Mouse (Mus musculus) cerebellum, postnatal 25 days (tissue): Measurements from ENCODE around the gene Hoxa9.

ENCODE experiments used
- DNase-seq, 2 experiments: peaks; one replicate each; pipeline ENCODE4 v3.0.0; 2021; ENCODE audit warnings: mixed read lengths in 2 of 2

Gene Hoxa9

DNA sequence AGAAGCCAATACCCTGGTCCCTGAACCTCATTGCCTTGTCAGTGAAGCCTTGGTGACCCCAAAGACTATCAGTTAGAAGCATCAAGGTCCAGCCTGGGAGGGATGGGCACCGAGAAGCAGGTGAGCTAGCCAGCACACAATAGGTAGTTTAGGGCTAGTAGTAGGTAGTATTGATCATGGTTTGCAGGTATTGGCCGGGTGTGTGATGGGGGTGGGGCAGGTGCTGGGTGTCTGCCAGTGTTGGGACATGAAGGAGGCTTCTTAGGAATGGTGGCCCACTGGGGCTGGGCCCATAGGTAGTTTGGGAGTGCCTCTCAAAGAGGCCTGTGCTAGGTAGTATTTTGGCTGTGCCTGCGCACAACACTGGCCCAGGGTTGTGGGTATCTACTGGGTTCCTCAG, 15.8 kb downstream of the Hoxa9 start:
- no peak for DNase-seq

DNA sequence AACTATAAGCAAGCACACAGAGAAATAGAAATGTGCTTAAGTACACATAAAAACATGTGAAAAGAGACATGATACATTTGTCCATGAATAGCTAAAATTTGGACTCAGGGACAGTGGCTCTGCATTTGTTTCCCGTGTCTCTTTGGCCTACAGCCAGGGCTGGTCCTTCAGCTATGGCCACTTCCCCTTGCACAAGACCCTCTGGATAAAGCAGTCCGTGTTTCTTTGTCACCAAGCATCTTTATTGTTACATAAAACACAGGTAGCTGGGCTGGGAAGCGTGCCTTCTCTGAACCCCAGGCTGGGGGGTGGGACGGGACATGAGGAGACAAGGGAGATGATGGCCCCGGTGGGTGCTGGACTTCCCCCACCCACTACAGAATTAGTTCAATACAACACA, 16.6 kb downstream of the Hoxa9 start:
- no peak for DNase-seq

GRCm38 (mm10) chr6:52213119-52213986, 17.5 kb downstream of the Hoxa9 start, which contains the start of the genes Hoxa3 and Gm28308:
TSS of gene Hoxa3 (minus strand) at chr6:52213336.
TSS of gene Gm28308 (minus strand) at chr6:52213339.
- DNase-seq: no peak

- DNase-seq: no peak
Measured at GRCm38 (mm10) chr6:52212556-52213118, 18.3 kb downstream of the Hoxa9 start.

DNA sequence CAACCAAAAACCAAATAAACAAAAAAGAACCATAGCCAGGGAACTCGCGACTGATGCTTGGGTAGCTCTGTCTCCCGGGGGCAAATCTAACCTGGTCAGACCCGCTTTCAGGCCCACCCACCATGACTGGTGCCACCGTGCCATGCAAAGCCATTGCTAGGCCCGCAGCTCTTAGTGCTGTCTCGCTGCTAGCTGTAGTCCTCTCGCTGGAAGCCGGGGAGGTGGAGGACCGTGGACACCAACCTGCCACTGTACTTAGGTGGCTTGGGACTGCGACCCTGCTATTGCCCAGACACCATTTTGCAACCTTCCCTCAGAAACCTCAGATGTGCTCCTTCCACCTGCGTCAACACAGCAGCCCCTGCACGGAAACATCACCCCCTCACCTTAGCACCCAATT, 18.9 kb downstream of the Hoxa9 start:
- no peak for DNase-seq

- peak; percentile 67 to 79 for DNase-seq
Measured at GRCm38 (mm10) chr6:52211170-52211935, 19.5 kb downstream of the Hoxa9 start.

GRCm38 (mm10) chr6:52209685-52210046, 21.2 kb downstream of the Hoxa9 start:
- no peak for DNase-seq

DNA sequence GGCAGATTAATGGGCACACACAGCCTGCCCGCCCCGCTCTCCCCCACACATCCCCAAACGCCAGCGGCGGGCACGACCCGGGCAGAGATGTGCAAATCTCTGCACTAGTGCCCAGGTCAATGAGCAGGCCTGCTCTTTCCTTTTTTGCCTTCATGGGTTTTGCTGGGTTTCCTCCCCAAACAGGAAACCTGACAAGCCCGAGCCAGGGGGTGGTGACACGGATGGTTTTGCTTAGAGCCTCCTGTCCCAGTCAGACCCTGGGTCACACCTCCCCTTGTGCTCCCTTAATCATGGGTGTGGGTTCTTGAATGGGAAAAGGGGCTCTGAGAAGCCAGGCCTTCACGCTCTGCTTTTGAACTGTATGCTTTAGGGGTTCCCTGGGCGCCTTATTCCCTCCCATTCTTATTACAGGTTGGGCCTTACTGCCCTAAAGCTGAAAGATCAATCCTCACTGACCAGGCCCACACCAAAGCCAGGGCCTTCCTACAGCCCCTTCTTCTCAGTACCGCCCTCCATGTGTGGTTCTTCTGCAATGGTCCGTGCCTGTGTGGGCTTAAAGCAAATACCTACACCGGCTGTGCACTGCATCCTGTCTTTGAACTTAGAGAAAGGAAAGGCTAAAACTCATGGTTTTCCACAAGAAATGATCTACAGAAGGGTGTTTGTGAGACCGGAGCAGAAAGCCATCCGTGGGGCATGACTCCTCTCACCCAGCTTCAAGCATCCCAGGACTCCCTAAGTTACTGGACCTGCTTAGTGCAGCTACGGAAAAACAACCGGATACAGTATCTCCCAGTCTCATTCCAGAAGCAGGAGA, 21.8 kb downstream of the Hoxa9 start:
- DNase-seq: peak in 1 of 2 experiments; percentile 2

DNA sequence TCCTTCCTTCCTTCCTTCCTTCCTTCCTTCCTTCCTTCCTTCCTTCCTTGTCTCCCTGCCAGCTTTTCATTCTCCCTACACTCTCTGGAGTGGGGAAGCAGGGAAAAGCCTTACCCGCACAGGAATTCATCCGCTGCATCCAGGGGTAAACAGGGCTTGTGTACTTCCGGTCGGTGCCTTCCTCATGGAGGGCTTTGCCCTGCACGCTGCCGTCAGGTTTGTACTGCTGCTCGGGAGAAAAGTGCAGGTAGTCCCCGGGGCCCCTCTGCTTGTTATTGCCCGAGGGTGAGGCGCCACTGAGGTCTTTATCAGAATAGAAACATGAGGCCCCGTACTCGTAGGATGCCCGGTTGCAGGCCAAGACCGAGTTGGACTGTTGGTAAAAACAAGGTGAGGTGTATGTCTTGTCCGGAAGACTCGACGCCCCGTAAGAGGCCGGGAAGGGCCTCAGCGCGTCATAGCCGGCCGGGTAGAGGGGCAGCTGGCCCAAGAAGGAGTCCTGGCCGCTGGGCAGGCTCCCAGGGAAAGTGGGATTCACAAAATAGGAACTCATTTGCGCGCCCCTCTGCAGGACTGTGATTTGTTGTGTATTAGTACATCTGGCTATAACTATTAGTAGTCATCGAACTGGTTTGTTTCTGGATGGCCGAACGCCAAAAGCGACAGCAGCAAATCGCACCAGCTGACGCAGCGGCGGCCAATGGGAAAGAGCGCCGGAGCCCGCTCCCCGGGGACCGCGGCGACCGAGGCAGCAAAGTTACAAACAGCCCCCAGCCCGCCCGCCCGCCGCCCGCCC, 22.6 kb downstream of the Hoxa9 start, which contains the start of gene Hoxa6:
Gene Hoxa6 (minus strand): TSS at position 651 of the 796 bp plus-strand sequence.
- DNase-seq: peak in 1 of 2 experiments; percentile 6

DNA sequence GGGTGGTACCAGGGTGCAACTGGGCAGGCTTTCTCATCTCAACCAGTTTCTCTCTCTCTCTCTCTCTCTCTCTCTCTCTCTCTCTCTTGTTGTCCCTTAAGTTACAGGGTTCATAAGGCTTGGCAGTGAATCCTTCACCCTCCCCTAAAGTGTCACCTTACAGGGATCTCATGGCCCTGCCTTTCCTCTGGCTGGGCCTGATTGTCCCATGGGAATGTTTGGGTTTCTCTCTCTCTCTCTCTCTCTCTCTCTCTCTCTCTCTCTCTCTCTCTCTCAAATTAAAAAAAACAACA, 23.3 kb downstream of the Hoxa9 start:
- no peak for DNase-seq

- no peak for DNase-seq
Measured at GRCm38 (mm10) chr6:52206882-52207683, 23.8 kb downstream of the Hoxa9 start.

DNA sequence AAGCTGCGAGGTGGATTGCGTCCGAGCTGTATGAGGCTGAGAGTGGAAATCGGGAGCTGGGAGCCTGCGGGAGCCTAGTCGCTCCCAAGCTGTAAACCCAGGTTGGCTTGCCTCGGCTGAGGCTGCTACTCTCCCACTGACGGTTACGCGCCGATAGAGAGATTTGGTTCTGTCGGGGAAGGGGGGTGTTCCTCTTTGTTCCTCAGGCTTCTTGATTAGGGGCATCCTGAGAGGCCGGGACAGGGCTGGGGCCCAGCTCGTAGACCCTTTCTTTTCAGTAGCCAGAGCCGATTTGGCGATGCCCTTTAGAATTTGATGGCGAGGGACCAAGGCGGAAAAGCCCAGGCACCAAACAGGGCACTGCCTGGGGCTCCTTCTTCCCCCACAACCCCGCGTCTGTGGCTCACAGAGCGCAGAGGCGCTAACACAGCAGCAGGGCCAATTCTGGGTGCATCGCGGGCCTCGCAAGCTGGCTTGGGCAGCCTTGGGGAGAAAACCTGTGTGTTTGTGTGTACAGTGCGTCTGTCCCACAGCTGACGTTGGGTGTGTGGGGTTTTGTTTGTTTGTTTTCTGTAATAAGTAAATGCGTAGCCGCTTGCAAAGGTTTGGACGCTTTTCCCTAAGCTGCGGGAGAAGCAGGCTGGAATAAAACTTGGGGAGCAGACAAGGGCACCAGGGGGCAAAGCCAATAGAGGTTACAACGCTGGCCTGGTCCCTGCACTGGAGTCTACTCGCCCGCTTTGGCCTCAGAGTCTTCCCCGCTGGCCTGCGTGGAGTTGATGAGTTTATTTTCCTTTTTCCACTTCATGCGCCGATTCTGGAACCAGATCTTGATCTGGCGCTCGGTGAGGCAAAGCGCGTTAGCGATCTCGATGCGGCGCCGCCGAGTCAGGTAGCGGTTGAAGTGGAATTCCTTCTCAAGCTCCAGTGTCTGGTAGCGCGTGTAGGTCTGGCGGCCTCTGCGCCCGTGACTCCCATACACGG, 25.0 kb downstream of the Hoxa9 start:
- DNase-seq: no peak

DNA sequence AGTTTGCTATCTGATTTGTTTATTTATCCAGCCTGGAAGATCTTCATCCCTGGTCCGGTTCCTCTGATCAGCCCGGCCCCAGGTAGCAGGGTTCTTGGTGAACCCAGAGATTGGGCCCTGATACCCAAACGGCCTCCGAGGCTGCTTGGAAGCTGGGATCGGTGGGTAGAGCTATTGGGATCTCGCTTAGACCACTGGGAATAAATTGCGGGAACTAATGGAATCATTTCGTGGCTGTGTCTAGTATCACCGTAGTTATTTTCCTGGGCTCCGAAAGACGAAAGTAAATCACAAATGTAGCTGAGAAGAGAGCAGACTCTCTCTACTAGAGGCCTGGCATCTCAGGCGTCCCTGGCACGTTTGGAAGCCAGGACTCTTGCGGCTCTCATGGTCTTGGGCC, 25.7 kb downstream of the Hoxa9 start:
- no peak for DNase-seq

DNA sequence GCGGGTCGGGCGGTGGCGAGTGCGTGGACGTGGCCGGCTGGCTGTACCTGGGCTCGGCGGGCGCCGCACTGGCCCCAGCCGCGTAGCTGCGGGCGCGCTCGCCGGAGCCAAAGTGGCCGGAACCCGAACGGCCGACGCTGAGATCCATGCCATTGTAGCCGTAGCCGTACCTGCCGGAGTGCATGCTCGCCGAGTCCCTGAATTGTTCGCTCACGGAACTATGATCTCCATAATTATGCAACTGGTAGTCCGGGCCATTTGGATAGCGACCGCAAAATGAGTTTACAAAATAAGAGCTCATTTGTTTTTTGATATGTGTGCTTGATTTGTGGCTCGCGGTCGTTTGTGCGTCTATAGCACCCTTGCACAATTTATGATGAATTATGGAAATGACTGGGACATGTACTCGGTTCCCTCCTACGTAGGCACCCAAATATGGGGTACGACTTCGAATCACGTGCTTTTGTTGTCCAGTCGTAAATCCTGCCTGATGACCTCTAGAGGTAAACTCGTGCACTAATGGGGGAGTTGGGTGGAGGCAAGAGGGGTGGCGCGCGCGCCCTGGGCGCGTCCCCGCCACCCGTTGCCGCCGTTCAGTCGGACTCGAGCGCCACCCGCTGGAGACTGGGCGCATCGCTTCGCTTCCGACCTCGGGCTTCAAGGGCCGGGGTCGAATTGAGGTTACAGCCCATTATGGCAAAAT, 26.7 kb downstream of the Hoxa9 start, which contains the start of gene Hoxa5:
Gene Hoxa5 (minus strand): TSS at position 538 of the 703 bp plus-strand sequence.
- no peak for DNase-seq

DNA sequence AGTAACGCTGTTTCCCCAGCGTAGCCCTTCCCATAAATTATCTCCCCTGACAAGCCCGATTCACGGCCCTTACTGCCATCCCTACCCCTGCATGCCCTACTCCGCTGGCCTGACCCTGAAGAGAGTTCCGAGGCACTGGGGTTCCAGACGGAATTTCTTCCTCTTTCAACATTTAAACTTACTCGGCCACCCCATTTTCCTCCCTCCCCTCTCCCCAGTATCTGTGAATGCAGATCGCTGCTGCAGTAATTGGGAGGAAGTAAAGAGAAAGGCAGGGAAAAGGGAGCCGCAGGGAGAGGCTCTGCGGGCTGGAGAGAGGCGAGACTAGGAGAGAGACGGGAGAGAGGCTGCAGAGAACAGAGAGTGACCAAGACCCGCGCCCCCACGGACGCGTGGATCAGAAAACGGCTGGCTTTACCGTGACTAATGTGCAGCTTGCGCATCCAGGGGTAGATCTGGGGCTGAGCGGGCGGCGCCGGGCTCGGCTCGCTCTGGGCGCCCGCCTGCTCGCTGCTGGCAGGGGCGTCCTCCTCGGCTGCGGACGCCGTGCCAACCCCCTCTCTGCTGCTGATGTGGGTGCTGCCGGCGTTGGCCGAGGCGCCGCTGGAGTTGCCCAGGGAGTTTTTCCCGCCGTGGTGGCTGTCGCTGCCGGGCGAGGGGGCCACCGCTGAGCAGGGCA, 27.4 kb downstream of the Hoxa9 start:
- DNase-seq: no peak

DNA sequence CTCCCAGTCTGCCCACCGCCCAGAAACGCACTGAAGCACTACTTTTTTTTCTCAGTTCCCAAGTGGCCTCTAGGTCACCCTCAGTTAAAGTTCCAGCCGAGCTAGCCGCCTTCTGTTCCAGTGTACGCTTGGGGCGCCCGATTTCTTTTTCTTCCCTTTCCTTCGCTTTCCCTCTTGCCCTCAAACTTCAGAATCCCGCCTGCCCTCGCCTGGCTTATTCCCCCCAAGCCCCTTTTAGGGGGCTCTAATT, 27.8 kb downstream of the Hoxa9 start:
- DNase-seq: no peak

DNA sequence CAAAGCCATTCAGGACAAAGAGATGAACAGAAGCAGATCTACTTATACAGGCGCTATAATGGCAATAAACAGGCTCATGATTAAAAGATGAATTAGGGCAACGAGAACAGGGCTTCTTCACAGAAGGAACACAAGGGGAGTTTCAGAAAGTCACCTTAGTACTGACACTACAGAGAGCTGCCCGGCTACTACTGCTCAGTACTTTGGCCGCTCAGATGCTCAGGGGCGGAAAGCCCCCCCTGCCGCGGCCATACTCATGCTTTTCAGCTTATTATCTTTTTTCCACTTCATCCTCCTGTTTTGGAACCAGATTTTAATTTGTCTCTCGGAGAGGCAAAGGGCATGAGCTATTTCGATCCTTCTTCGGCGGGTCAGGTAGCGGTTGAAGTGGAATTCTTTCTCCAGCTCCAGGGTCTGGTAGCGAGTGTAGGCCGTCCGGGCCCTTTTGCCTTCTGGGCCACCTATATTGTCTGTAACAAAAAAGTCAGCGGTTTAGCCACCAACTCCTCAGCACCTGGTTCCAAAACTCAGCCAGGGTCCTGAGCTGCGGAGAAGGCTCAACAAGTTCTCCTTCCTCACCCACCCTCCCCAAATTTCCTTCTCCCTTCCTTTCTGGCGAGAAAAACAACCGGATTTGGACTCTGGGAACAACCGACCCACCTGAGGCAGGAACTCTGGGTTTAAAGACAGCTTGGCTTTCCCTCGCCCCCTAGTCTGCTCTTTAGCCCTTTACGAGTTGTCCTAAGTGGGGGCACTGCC, 28.3 kb downstream of the Hoxa9 start:
- DNase-seq: no peak

- no peak for DNase-seq
Measured at GRCm38 (mm10) chr6:52201269-52201668, 29.6 kb downstream of the Hoxa9 start.
